Mouse (Mus musculus): ENCODE measurements around the gene Ssh3.

DNA sequence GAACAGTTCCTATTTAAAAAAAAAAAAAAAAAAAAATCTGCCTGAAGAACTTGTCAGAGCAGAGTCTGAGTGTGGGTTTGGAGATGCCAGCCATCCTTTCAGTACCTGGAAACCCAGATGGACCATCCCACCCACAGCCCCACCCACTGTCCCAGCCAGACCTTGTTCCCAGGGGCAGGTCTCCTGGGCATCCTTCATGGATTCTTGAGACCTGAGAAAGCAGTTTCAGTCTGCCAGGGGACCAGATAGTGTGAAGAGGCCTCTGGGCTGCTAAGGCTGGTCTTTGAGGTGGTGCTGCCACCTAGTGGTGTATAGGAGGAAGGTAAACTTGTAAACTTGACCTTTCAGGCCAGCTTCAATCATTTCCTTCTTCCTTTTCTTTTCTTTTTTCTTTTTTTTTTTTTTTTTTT lies 40.8 kb upstream of the Ssh3 start:
- TF ChIP-seq GATA1 (IDR thresholded peaks at IDR 0.05; ENCODE audit: low read length) (no peak), TAL1 (IDR thresholded peaks at IDR 0.05; ENCODE audit: low read length) (no peak)
